Mouse (Mus musculus) gastrocnemius, postnatal 10 days (tissue): ENCODE measurements around the gene Dmrta2. TPM values are rescaled to one million over a fixed set of nuclear protein-coding genes. Genes with fewer than 3 reads are reported as not detected.

Source experiments
- DNase-seq: peaks from one replicate; pipeline ENCODE4 v3.0.0; 2021; ENCODE audit warnings: mixed read lengths
- long read RNA-seq, 2 experiments: library from polyadenylated mRNA; stranded (forward); transcript quantifications; one replicate each; pipeline ENCODE4 v2.0.0; 2021
- total RNA-seq, 2 experiments: library from RNA; stranded (reverse); gene quantifications; 2 replicates each; pipeline ENCODE4 v1.2.3; 2021

Dmrta2 gene
- under 1 TPM; 0.35 to 0.36 TPM for total RNA-seq
- long read RNA-seq, experiment 1: 0 reads
- long read RNA-seq, experiment 2: 0 reads

DNA sequence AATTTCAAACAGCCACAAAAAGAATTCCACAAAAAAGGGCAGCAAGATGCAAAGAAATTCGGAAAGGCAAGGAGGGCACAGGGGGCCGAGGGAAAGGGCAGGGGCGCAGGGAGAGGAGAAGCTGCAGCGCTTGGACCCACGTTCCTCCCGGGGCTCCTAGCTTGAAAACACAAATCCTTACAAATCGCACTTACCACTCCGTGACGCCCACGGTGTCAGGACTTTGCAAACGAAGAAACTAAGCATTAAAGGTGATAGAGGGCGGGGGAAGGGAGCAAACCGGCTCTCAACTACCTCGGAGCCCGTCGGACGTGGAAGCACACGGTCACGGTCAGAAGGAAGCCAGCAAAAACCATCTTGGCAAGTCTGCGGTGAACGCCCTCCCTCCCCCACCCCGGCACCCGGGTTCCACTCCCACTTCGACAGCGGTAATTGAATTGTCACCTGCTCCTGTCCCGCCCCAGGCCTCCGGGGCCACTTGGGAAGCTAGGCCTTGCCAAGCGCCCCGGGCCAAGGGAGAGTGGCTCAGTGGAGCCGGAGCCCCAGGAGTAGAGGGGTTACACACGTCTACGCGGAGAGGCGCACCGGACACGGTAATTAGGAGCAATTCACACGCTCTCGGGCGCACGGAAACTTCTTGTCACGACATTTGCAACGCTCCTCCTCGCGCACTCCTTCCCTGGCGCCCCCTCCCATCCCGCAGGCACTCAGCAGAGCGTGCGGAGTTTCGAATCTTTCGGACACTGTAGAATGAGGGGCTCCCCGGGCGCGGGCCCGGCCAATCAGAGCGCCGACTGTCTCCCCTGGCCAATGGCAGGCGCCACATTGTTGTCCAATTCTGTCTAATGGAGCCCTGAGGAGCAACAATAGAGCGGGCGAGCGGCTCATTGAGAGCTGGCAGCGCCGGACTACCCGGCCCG is at the start of gene Dmrta2:
Dmrta2 (plus strand) TSS at position 906 of the 920 bp plus-strand sequence.
- DNase-seq: peak; percentile 21

DNA sequence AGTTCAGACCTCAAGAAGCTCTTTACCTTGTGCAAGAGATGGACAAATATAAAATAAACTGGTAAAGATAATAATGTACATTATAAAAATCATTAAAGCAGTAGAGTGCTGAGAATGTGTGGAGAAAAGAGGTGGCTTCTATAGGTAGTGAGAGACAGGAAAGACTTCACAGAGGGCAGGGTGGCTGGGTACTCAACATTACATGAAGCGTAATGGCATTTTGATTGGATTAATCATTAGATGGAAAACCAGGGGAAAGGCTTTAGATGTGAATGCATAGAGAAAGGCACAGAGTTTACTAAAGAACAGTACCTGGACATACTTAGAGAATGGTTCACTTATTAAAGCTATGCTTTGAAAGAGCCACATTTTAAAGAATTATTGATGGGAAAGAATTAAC is 48.8 kb upstream of the Dmrta2 start:
- no peak for DNase-seq

GRCm38 (mm10) chr4:109930445-109930844 is 47.4 kb upstream of the Dmrta2 start:
- no peak for DNase-seq

DNA sequence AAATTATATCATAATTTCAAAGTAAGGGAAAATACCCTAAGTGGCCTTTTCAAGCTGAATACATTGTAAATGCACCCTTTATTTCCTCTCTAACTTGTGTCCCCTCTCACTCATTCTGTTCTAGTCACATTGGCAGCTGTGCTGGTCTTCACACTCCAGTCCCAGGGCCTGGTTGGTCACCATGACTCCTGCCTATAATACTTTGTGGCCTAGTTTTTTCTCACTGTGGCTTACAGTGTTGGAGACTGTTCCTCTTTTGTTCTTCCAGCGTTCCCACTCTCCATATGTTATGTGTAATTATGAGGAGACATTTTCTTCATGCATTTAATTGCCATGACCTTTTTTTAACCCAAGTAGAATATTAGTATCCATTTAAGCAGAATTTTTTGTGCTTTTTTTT is 46.9 kb upstream of the Dmrta2 start:
- DNase-seq: no peak

DNA sequence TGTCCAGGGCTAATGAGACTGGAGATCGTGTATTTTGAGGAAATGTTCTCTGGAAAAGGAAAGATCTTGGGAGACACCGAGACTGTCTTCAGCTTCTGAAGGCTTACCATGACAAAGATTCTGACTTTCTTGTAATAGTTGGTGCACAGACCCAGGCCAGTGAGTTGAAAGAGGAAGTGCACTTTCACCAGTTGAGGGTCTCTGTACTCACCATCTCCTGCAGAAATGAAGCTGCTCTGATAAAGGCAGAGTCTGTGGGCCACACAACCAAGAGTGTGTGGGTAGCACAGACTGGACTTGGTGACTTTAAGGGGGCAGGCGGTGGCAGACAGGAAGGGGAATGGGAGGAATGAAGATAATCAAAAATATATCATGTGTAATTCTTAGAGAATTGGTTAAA is 41.3 kb upstream of the Dmrta2 start:
- no peak for DNase-seq

GRCm38 (mm10) chr4:109939291-109939690 is 38.6 kb upstream of the Dmrta2 start:
- no peak for DNase-seq

- no peak for DNase-seq
Measured at GRCm38 (mm10) chr4:109945554-109945953, 32.3 kb upstream of the Dmrta2 start.

DNA sequence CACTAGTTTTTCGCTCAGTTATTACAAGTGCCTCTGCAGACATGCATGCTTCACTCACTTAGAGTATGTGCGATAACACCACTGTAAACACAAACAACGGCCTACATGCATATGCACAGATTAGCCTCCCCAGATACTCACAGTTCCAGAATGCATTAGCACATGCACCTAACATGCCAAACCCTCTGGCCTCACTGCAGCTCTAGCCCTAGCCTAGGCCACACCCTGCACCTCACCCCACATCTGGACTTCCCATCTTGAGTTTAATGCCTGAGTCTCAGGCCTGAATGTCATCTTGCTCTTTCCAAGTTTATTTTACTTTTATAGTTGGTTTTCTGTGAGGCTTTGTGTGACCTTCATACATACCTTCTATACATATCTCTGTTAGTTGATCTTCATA is 28.5 kb upstream of the Dmrta2 start:
- DNase-seq: no peak

DNA sequence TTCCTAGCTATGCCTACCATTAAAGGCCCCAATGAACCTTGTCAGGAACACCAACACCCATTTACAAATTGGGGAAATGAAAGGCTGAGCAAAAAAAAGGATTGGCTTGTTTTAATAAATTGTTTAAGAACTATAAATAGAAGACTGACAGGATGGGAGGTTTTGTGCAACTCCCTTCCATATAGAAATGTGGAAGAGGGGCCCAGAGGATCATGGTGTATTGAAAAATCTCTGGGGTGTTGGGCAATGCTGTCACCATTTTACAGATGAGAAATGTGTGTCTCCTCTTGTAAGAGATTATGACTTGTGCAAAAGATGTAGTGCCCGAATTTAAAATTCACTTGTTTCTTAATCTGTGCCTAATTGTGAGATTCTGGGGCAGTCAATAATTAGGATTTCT is 24.3 kb upstream of the Dmrta2 start:
- no peak for DNase-seq

GRCm38 (mm10) chr4:109960201-109960935 is 17.5 kb upstream of the Dmrta2 start:
- no peak for DNase-seq

DNA sequence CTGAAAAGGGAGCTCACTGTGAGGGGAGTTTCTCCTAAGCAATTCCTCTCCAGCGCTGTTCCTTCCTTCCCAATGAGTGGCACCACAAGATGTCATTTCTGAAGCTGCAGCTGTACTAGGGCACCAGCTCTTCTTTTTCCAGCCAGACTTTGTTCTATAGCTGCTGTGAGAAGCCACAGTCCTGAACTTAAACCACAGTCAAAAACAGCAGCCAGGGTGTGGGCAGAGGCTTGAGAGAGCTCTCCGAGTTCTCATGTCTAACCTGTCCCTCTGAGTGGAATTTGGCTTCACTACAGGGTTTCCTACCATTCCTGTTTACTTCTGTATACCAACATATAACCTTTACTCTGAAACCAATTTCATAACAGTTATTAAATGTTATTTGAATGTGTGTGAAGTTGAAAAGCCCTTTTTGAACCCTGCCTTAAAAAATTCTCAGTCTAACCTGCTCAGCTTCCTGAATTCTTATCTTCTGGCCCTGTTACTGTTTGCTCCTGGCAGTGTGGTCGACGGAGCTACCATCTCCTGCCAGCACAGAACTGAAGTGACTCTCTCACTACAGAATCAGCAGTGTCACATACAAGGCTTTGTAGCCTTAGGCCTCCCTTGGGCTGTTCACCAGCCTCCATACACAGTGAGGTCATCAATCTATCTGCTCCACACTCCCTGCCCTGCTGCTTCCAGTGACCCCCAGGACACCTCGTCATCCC is 14.1 kb upstream of the Dmrta2 start:
- DNase-seq: no peak

- DNase-seq: no peak
Measured at GRCm38 (mm10) chr4:109969561-109969960, 8.3 kb upstream of the Dmrta2 start.

- no peak for DNase-seq
Measured at GRCm38 (mm10) chr4:109973991-109974654, 3.7 kb upstream of the Dmrta2 start.

DNA sequence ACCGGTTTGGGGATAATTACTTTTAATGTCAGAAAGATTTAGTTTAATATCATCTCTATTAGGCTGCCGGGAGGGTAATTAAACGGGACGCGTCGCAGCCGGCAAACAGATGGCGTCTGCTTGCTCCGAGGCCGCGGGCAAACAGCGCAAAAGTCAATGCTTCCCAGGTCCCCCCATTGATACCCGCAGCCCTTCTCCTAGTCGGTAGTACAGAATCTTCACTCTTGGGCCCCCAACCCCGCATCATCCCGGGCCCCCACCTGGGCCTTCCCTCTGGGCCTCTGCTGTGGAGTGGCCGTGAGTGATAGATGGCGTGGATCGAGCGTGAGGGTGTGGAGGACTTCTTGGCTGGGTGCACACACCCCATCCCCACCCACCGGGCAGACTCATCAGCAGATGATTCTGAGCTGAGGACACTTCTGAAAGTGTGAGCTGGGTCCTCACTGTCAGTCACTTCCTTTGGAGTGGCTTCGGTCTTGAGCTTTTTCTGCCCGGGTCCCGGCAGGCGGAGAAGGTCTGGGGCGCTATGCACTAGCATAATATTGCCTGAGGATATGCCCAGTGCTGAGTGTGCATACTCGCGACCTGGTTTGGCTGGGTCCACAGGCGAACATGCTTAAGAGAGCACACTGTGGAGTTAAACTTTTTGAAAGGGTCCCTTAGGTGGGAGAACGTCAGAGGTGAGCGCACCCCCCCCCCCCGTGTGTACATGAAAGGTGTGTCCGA is 3.0 kb upstream of the Dmrta2 start:
- no peak for DNase-seq

- no peak for DNase-seq
Measured at GRCm38 (mm10) chr4:109975381-109976240, 2.2 kb upstream of the Dmrta2 start.

- peak; percentile 9 for DNase-seq
Measured at GRCm38 (mm10) chr4:109976273-109977147, 1.3 kb upstream of the Dmrta2 start.

DNA sequence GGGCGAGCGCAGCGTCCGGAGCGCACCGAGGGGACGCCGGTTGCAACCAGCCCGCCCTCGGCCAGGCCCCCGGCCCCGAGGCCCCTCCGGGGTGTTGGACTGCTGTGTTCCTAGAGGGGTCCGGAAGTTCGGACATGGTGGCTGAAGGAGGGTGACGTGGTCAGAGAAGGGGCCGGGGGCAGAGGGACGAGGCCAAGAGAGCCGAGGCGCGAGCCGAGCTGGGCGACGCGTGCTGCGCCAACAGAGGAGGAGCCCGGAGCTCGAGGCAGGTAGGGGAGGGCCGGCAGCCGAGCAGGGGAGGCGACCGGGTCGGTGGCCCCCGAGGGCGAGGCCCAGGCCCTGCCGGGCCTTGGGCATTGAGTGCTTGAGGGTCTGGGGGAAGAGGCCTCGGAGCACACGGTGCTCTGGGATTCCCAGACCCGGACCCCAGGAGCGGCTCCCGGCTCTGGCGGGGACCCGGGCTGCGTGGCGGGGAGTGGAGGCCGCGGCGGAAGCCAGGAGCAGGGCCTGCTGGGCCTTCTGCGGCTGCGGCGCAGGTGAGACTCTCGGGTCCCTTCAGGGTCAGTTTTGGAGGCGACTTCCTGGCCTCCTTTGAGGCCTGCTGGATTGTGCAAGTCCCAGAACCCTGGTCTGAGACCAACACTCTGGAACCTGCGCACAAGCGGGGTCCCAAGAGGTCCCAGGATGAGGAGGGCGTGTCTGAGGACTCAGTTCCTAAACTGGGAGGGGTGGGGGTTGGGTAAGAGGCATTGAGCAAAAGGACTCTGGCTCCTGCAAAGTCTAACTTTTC is 410 bp downstream of the Dmrta2 start:
- DNase-seq: peak; percentile 21

DNA sequence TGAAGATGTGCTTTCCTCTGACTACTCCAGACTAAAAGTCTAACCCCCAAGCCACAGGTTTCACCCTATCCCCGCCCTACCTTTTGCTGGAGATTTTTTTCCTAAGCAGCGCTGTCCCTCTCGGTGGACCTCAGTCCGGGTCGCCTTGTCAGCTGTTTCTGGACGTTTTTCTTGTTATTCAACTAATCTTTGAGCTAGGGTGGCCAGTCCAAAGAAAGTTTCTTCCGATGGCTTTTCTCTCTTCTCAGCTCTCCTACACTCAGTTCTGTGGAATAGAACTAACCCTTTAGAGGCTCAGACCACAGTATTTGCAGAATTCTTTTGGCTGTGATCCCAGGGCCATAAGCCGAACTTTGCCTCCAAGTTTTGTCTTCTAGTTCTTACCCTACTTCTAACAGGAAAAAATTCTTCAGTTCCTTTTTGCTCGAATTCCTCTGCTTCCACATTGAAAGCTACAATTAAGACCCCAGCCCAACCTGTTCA is 1.0 kb downstream of the Dmrta2 start:
- DNase-seq: no peak
